Comparison of ENCODE assay signal across 20 mouse cellular contexts in the genomic region with DNA sequence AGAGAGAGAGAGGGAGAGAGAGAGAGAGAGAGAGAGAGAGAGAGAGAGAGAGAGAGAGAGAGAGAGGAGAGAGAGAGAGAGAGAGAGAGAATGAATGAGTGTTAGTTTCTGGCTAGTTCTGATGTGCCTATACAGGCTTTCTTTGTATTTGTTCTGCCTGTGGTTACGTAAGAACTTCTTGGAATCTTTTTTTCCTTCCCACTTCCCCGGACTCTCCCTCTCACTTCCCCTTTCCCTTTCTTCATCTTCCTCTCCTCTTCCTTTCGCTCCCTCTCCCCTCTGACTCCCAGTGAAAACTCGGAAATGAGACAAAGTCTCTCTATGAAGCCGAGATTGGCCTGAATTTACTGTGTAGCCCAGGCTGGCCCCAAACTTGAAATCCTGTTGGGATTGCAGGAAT. TPM values are rescaled to one million over a fixed set of nuclear protein-coding genes. Genes with fewer than 3 reads are reported as not detected.
DNase-seq lines count a peak whose midpoint lies in the region; ATAC-seq lines count a peak whose summit lies in the region.
"Had no signal": no experiment of that assay in that cellular context is flagged by ENCODE, and none has a peak within 500 bp of the region (broad histone marks: within the 10 kb centered on the region; RNA-seq: fewer than 3 reads in every experiment).

No protein-coding gene starts in this region.

- intact Hi-C loops in heart, postnatal 36 days (cut with DNase I): no loop called here

- peak; percentile 14; the same call in 1 of the 2 replicates for ATAC-seq in megakaryocyte progenitor cell, adult 5-6 weeks (replicated peaks; ENCODE audit: poor library complexity)
- ATAC-seq: activated CD4-positive, CD25-positive, alpha-beta regulatory T cell, adult 4 months; CD4-positive, CD25-positive, alpha-beta regulatory T cell, adult 4 months; forebrain, embryonic 13.5 days; forebrain, postnatal 0 days; Patski had no signal

- DNase-seq in heart, adult 11 months: peak; percentile 72
- DNase-seq in heart, postnatal 36 days: no peak
- DNase-seq in lung, postnatal 25 days (ENCODE audit: low spot score): peak; percentile 14
- no peak for DNase-seq in lung, postnatal 4 days
- no peak for DNase-seq in right cerebral cortex, adult 2 months (ENCODE audit: low spot score in 2 of 2)
- DNase-seq in layer of hippocampus, postnatal 25 days (ENCODE audit: extremely low spot score in 1 of 2, low spot score in 1 of 2): no peak
- DNase-seq: adrenal gland, postnatal 14 days; B cell, adult 2 months; cerebellum, adult 2 months; cerebellum, postnatal 10 days; forebrain, postnatal 0 days; gastrocnemius, adult 2 months; gastrocnemius, postnatal 25 days; heart, adult 18-20 months; heart, postnatal 10 days had no signal

RNA-seq across cellular contexts. Expression of gene Atp6v0a1, which starts 14.6 kb away (rescaled TPM):
- total RNA-seq in heart, postnatal 36 days (2021): 10 to 100 TPM; 76.8 to 88.5 TPM
- total RNA-seq in megakaryocyte progenitor cell, adult 5-6 weeks (2015): 21.4 and 35.3 TPM in 2 replicates
- total RNA-seq in megakaryocyte progenitor cell, adult 5-6 weeks (2017): 38.1 and 50.1 TPM in 2 replicates
- total RNA-seq in layer of hippocampus, postnatal 25 days (2021): 100 to 1,000 TPM; 446 to 454 TPM

RNA-seq across cellular contexts. Expression of gene Cavin1, which starts 24.0 kb away (rescaled TPM):
- total RNA-seq in heart, postnatal 36 days (2021): 100 to 1,000 TPM; 239 to 258 TPM
- total RNA-seq in megakaryocyte progenitor cell, adult 5-6 weeks (2015): 0.51 and 1.7 TPM in 2 replicates
- 1.4 and 2.5 TPM in 2 replicates for total RNA-seq in megakaryocyte progenitor cell, adult 5-6 weeks (2017)
- 10 to 100 TPM; 14.2 to 15.8 TPM for total RNA-seq in layer of hippocampus, postnatal 25 days (2021)

RNA-seq across cellular contexts. Expression of gene Stat3, which starts 55.3 kb away (rescaled TPM):
- 10 to 100 TPM; 93.5 to 93.9 TPM for total RNA-seq in heart, postnatal 36 days (2021)
- total RNA-seq in megakaryocyte progenitor cell, adult 5-6 weeks (2015): 38.3 and 38.6 TPM in 2 replicates
- total RNA-seq in megakaryocyte progenitor cell, adult 5-6 weeks (2017): 78.6 and 85.3 TPM in 2 replicates
- 10 to 100 TPM; 32.9 to 34.4 TPM for total RNA-seq in layer of hippocampus, postnatal 25 days (2021)

Comparison
In these comparisons a context has a peak if more than half of its experiments do, and no peak if none do; other contexts are left out.
1. DNase-seq: peak in heart, adult 11 months (single experiment) and lung, postnatal 25 days (single experiment); none in heart, postnatal 36 days (0 of 2), lung, postnatal 4 days (0 of 2), right cerebral cortex, adult 2 months (0 of 2) and layer of hippocampus, postnatal 25 days (0 of 2).
2. RNA of gene Atp6v0a1, which starts 14.6 kb away (total RNA-seq): 446 to 454 TPM in layer of hippocampus, postnatal 25 days; 76.8 to 88.5 TPM in heart, postnatal 36 days and 21.4 to 50.1 TPM in megakaryocyte progenitor cell, adult 5-6 weeks; every median in the first group is over 4 times any median in the second.
3. RNA of gene Cavin1, which starts 24.0 kb away (total RNA-seq): 239 to 258 TPM in heart, postnatal 36 days; 14.2 to 15.8 TPM in layer of hippocampus, postnatal 25 days and 0.51 to 2.5 TPM in megakaryocyte progenitor cell, adult 5-6 weeks; every median in the first group is over 10 times any median in the second.